Mouse (Mus musculus) neural tube, embryonic 13.5 days (tissue): ENCODE data around the gene Ralgps1. TPM values are rescaled to one million over a fixed set of nuclear protein-coding genes. Genes with fewer than 3 reads are reported as not detected.
"Not testable (repeated sequence)": the region's sequence is repeated elsewhere in the genome, so short reads cannot be mapped to it uniquely, and the experiment has no call there.

Experiments
- ATAC-seq: fragments of 200-750 bp; cut with Nextera tagmentation; 2 replicates; pipeline ENCODE4 v1.8.0; 2017; ENCODE audit warnings: low read depth, mild to moderate bottlenecking, moderate TSS enrichment, moderate library complexity
- H3K27ac ChIP-seq: fragments of 300-500 bp; sonication (generic); replicated peaks from 2 replicates; pipeline ENCODE4 v1.5.1; 2015; ENCODE audit warnings: moderate library complexity, mild to moderate bottlenecking, inconsistent platforms
- H3K27me3 ChIP-seq: fragments of 300-500 bp; sonication (generic); 2 replicates; pipeline ENCODE4 v1.6.1; 2015; ENCODE audit warnings: mild to moderate bottlenecking, inconsistent platforms
- H3K36me3 ChIP-seq: fragments of 300-500 bp; sonication (generic); 2 replicates; pipeline ENCODE4 v1.6.1; 2015; ENCODE audit warnings: mild to moderate bottlenecking, inconsistent platforms
- H3K4me1 ChIP-seq: fragments of 300-500 bp; sonication (generic); replicated peaks from 2 replicates; pipeline ENCODE4 v1.6.1; 2015; ENCODE audit warnings: inconsistent platforms
- H3K4me2 ChIP-seq: fragments of 300-500 bp; sonication (generic); 2 replicates; pipeline ENCODE4 v1.6.1; 2015; ENCODE audit warnings: inconsistent platforms, mild to moderate bottlenecking, moderate library complexity
- H3K4me3 ChIP-seq: fragments of 300-500 bp; sonication (generic); 2 replicates; pipeline ENCODE4 v1.5.1; 2015; ENCODE audit warnings: mild to moderate bottlenecking, inconsistent platforms
- H3K9ac ChIP-seq: fragments of 300-500 bp; sonication (generic); 2 replicates; pipeline ENCODE4 v1.6.1; 2015; ENCODE audit warnings: moderate library complexity, mild to moderate bottlenecking, inconsistent platforms
- H3K9me3 ChIP-seq: fragments of 300-500 bp; sonication (generic); 2 replicates; pipeline ENCODE4 v1.6.1; 2016; ENCODE audit warnings: inconsistent platforms
- WGBS: fragments of 180-500 bp; shearing (Covaris S2); methylation state at CpG from one replicate; pipeline ENCODE4 v1.1.7; 2015; 5-methylcytosine and 5-hydroxymethylcytosine counted together
- polyA plus RNA-seq: library from polyadenylated mRNA; unstranded; fragments of >200 nt; fragmentation: Nextera tagmentation; extraction: Ambion mirVana; gene quantifications from 2 replicates; pipeline ENCODE4 v1.2.1, GENCODE M21; 2015

The Ralgps1 gene
- polyA plus RNA-seq, 1 experiment from 2014 or later = 33.2 TPM

- no peak overlapping the region for H3K9ac ChIP-seq
- H3K27ac ChIP-seq = no peak overlapping the region
- no peak overlapping the region for H3K4me3 ChIP-seq
- peaks cover 31% of the 10 kb centered on the region for H3K4me1 ChIP-seq
- 77% methylated on average over 3 of the region's 3 CpGs for WGBS
- H3K36me3 ChIP-seq = peaks cover 12% of the 10 kb centered on the region; the same call in 1 of the 2 replicates
- H3K4me2 ChIP-seq = no peak overlapping the region
- H3K27me3 ChIP-seq = no peaks in the 10 kb centered on the region
- no peak for ATAC-seq
- no peaks in the 10 kb centered on the region for H3K9me3 ChIP-seq
Observed at GRCm38 (mm10) chr2:33343413-33343812, 27.9 kb downstream of the Ralgps1 start.

- WGBS = 82% methylated on average over 4 of the region's 4 CpGs
Observed at GRCm38 (mm10) chr2:33342148-33342547, 29.1 kb downstream of the Ralgps1 start.

GRCm38 (mm10) chr2:33335789-33336188, 35.5 kb downstream of the Ralgps1 start:
- 0 out of 2 replicates have a peak, but pooled peaks cover 6% of the 10 kb centered on the region for H3K4me1 ChIP-seq
- H3K27me3 ChIP-seq = no peaks in the 10 kb centered on the region
- ATAC-seq = no peak
- H3K4me2 ChIP-seq = no peak overlapping the region
- H3K9me3 ChIP-seq = peaks cover 6% of the 10 kb centered on the region; the same call in 1 of the 2 replicates
- H3K9ac ChIP-seq = no peak overlapping the region
- peaks cover 71% of the 10 kb centered on the region for H3K36me3 ChIP-seq
- H3K27ac ChIP-seq = no peak overlapping the region
- H3K4me3 ChIP-seq = no peak overlapping the region

More at GRCm38 (mm10) chr2:33342148-33342547, 29.1 kb downstream of the Ralgps1 start:
- H3K4me2 ChIP-seq = no peak overlapping the region
- H3K9me3 ChIP-seq = no peaks in the 10 kb centered on the region
- peaks cover 30% of the 10 kb centered on the region for H3K4me1 ChIP-seq
- H3K36me3 ChIP-seq = peaks cover 22% of the 10 kb centered on the region
- H3K27ac ChIP-seq = no peak overlapping the region
- H3K27me3 ChIP-seq = no peaks in the 10 kb centered on the region
- no peak overlapping the region for H3K4me3 ChIP-seq
- ATAC-seq = no peak
- no peak overlapping the region for H3K9ac ChIP-seq

- 93% methylated on average over 2 of the region's 3 CpGs for WGBS
- H3K27ac ChIP-seq = no peak overlapping the region
- peaks cover 29% of the 10 kb centered on the region for H3K36me3 ChIP-seq
- H3K9ac ChIP-seq = no peak overlapping the region
- no peaks in the 10 kb centered on the region for H3K27me3 ChIP-seq
- no peak overlapping the region for H3K4me3 ChIP-seq
- H3K9me3 ChIP-seq = no peaks in the 10 kb centered on the region
- no peak for ATAC-seq
- H3K4me1 ChIP-seq = 0 out of 2 replicates have a peak, but pooled peaks cover 3% of the 10 kb centered on the region
- no peak overlapping the region for H3K4me2 ChIP-seq
Observed at GRCm38 (mm10) chr2:33329622-33330021, 41.7 kb downstream of the Ralgps1 start.

GRCm38 (mm10) chr2:33328941-33329340, 42.3 kb downstream of the Ralgps1 start:
- Histone ChIP-seq H3K4me3 (no peak overlapping the region), H3K27me3 (no peaks in the 10 kb centered on the region), H3K4me2 (no peak overlapping the region), H3K9ac (no peak overlapping the region), H3K9me3 (no peaks in the 10 kb centered on the region), H3K4me1 (0 out of 2 replicates have a peak, but pooled peaks cover 3% of the 10 kb centered on the region), H3K36me3 (peaks cover 29% of the 10 kb centered on the region), H3K27ac (no peak overlapping the region)
- ATAC-seq = no peak
- 88% methylated on average over 1 of the region's 1 CpGs for WGBS

- no peaks in the 10 kb centered on the region for H3K9me3 ChIP-seq
- no peak for ATAC-seq
- H3K4me1 ChIP-seq = 0 out of 2 replicates have a peak, but pooled peaks cover 7% of the 10 kb centered on the region
- H3K4me2 ChIP-seq = no peak overlapping the region
- WGBS = 68% methylated on average over 3 of the region's 3 CpGs
- H3K36me3 ChIP-seq = peaks cover 30% of the 10 kb centered on the region
- no peak overlapping the region for H3K4me3 ChIP-seq
- H3K27me3 ChIP-seq = no peaks in the 10 kb centered on the region
- no peak overlapping the region for H3K27ac ChIP-seq
- H3K9ac ChIP-seq = no peak overlapping the region
Observed at GRCm38 (mm10) chr2:33325359-33325758, 45.9 kb downstream of the Ralgps1 start.

GRCm38 (mm10) chr2:33323799-33324595, 47.3 kb downstream of the Ralgps1 start:
- peaks cover 30% of the 10 kb centered on the region for H3K36me3 ChIP-seq
- peaks cover 10% of the 10 kb centered on the region; the same call in 1 of the 2 replicates for H3K4me1 ChIP-seq
- H3K27ac ChIP-seq = no peak overlapping the region
- no peak overlapping the region for H3K4me2 ChIP-seq
- H3K9me3 ChIP-seq = no peaks in the 10 kb centered on the region
- no peaks in the 10 kb centered on the region for H3K27me3 ChIP-seq
- 81% methylated on average over 8 of the region's 8 CpGs for WGBS
- ATAC-seq = no peak
- H3K9ac ChIP-seq = no peak overlapping the region
- H3K4me3 ChIP-seq = no peak overlapping the region

GRCm38 (mm10) chr2:33323043-33323625, 48.2 kb downstream of the Ralgps1 start:
- H3K4me3 ChIP-seq, H3K9ac ChIP-seq, ATAC-seq, H3K27ac ChIP-seq, H3K9me3 ChIP-seq, H3K4me2 ChIP-seq, H3K27me3 ChIP-seq: not testable (repeated sequence)
- Histone ChIP-seq H3K36me3 (peaks cover 32% of the 10 kb centered on the region), H3K4me1 (peaks cover 11% of the 10 kb centered on the region; the same call in 1 of the 2 replicates)
- 59% methylated on average over 9 of the region's 9 CpGs for WGBS

GRCm38 (mm10) chr2:33321641-33322040, 49.6 kb downstream of the Ralgps1 start:
- no peak overlapping the region for H3K9ac ChIP-seq
- H3K27me3 ChIP-seq = no peaks in the 10 kb centered on the region
- no peak overlapping the region for H3K27ac ChIP-seq
- H3K4me2 ChIP-seq = no peak overlapping the region
- ATAC-seq = no peak
- peaks cover 16% of the 10 kb centered on the region for H3K4me1 ChIP-seq
- 80% methylated on average over 2 of the region's 2 CpGs for WGBS
- no peak overlapping the region for H3K4me3 ChIP-seq
- no peaks in the 10 kb centered on the region for H3K9me3 ChIP-seq
- peaks cover 37% of the 10 kb centered on the region for H3K36me3 ChIP-seq

GRCm38 (mm10) chr2:33321031-33321430, 50.3 kb downstream of the Ralgps1 start:
- Histone ChIP-seq H3K27me3 (no peaks in the 10 kb centered on the region), H3K9me3 (no peaks in the 10 kb centered on the region), H3K36me3 (peaks cover 37% of the 10 kb centered on the region), H3K4me3 (no peak overlapping the region), H3K4me2 (no peak overlapping the region), H3K9ac (no peak overlapping the region), H3K4me1 (peaks cover 22% of the 10 kb centered on the region), H3K27ac (no peak overlapping the region)
- ATAC-seq = no peak
- 81% methylated on average over 2 of the region's 2 CpGs for WGBS

- no peak overlapping the region for H3K4me3 ChIP-seq
- no peak for ATAC-seq
- 73% methylated on average over 3 of the region's 3 CpGs for WGBS
- no peak overlapping the region for H3K27ac ChIP-seq
- no peak overlapping the region for H3K9ac ChIP-seq
- H3K4me1 ChIP-seq = peaks cover 25% of the 10 kb centered on the region
- no peaks in the 10 kb centered on the region for H3K27me3 ChIP-seq
- H3K36me3 ChIP-seq = peaks cover 37% of the 10 kb centered on the region
- no peaks in the 10 kb centered on the region for H3K9me3 ChIP-seq
- H3K4me2 ChIP-seq = no peak overlapping the region
Observed at GRCm38 (mm10) chr2:33320568-33320967, 50.7 kb downstream of the Ralgps1 start.

- Histone ChIP-seq H3K27me3 (no peaks in the 10 kb centered on the region), H3K9ac (no peak overlapping the region), H3K4me1 (peaks cover 32% of the 10 kb centered on the region), H3K4me3 (no peak overlapping the region), H3K4me2 (no peak overlapping the region), H3K36me3 (peaks cover 37% of the 10 kb centered on the region), H3K27ac (no peak overlapping the region), H3K9me3 (no peaks in the 10 kb centered on the region)
- no peak for ATAC-seq
- WGBS = 85% methylated on average over 1 of the region's 1 CpGs
Observed at GRCm38 (mm10) chr2:33319934-33320333, 51.4 kb downstream of the Ralgps1 start.
